Mouse (Mus musculus): ENCODE data around the gene Cdk6. TPM values are rescaled to one million over a fixed set of nuclear protein-coding genes. Genes with fewer than 3 reads are reported as not detected.

Gene Cdk6
- total and polyA plus RNA-seq, 3 experiments: 79.0 to 318 (median 197) TPM

DNA sequence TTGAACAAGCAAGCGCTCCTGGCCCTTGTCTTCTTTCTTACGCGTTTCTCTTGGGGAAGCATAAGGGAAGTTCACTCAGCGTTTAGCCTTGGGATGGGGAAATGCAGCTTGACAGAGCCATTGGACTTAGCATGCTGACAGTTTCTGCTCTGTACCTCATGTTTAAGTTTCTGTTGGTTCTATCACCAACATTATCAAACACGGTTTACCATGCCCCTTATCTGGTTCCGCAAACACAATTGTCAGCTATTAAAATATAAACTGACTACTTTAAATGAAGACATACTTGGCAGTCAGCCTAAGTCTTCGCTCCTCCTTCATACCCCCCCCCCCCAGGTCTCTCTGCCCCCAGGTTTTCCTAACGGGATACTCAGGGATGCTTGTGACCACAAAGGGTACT, 20.8 kb downstream of the Cdk6 start:
- Histone ChIP-seq H3K36me3 (ENCODE audit: control insufficient read depth in 1 of 2, insufficient read depth in 2 of 2, low read length in 2 of 2) (peaks cover 53 to 92% of the 10 kb centered on the region in 2 experiments), H3K27ac (ENCODE audit: control insufficient read depth, low read depth, low read length) (peak overlapping the region; percentile 100), H3K4me3 (ENCODE audit: control insufficient read depth in 1 of 2, insufficient read depth in 1 of 2, low read depth in 2 of 2, low read length in 2 of 2) (no peak overlapping the region), H3K79me2 (ENCODE audit: control insufficient read depth, insufficient read depth, low read length, poor library complexity) (peaks cover 67% of the 10 kb centered on the region), H3K9ac (ENCODE audit: control insufficient read depth, low read depth, low read length, poor library complexity, severe bottlenecking) (peak overlapping the region; percentile 73), H3K27me3 (ENCODE audit: control insufficient read depth in 1 of 2, insufficient read depth in 2 of 2, low read length in 2 of 2) (no peaks in the 10 kb centered on the region), H3K9me3 (replicated peaks; ENCODE audit: insufficient read depth, low read length) (no peaks in the 10 kb centered on the region), H3K4me1 (ENCODE audit: control insufficient read depth in 1 of 2, insufficient read depth in 2 of 2, low read length in 2 of 2) (peaks cover 44 to 54% of the 10 kb centered on the region in 2 experiments)
- peak; percentile 92 for DNase-seq (ENCODE audit: low read depth, low spot score)
- TF ChIP-seq MXI1 (IDR thresholded peaks at IDR 0.05; ENCODE audit: low read depth, low read length) (peak; percentile 85), MYC (IDR thresholded peaks at IDR 0.05; ENCODE audit: low read depth, low read length) (peak; percentile 98), TBP (IDR thresholded peaks at IDR 0.05; ENCODE audit: low read depth, low read length) (peak; percentile 87), ELF1 (IDR thresholded peaks at IDR 0.05; ENCODE audit: low read depth, low read length) (peak; percentile 40; the same call in 1 of the 2 replicates), TCF12 (IDR thresholded peaks at IDR 0.05; ENCODE audit: low read depth, low read length) (peak; percentile 97), SMC3 (IDR thresholded peaks at IDR 0.05; ENCODE audit: low read depth, low read length) (no peak), POLR2A (IDR thresholded peaks at IDR 0.05; ENCODE audit: control insufficient read depth in 1 of 2, insufficient read depth in 1 of 2, low read depth in 1 of 2, low read length in 2 of 2, poor library complexity in 1 of 2) (peak in 1 of 2 experiments; percentile 67; a peak in 2 of 4 replicates), SIN3A (IDR thresholded peaks at IDR 0.05; ENCODE audit: low read length) (peak; percentile 99), TAL1 (IDR thresholded peaks at IDR 0.05; ENCODE audit: low read length) (peak; percentile 57), RCOR1 (IDR thresholded peaks at IDR 0.05; ENCODE audit: low read depth, low read length) (peak; percentile 70), USF1 (IDR thresholded peaks at IDR 0.05; ENCODE audit: low read depth, low read length) (no peak), GATA1 (IDR thresholded peaks at IDR 0.05; ENCODE audit: low read depth, low read length) (peak; percentile 98), UBTF (IDR thresholded peaks at IDR 0.05; ENCODE audit: borderline replicate concordance, insufficient read depth, low read depth, low read length) (no peak), HCFC1 (IDR thresholded peaks at IDR 0.05; ENCODE audit: low read depth, low read length) (no peak), ZC3H11A (IDR thresholded peaks at IDR 0.05; ENCODE audit: low read depth, low read length) (no peak), JUND (IDR thresholded peaks at IDR 0.05; ENCODE audit: low read depth, low read length) (peak; percentile 95), MYB (IDR thresholded peaks at IDR 0.05; ENCODE audit: low read depth, low read length) (peak; percentile 100), E2F4 (IDR thresholded peaks at IDR 0.05; ENCODE audit: borderline replicate concordance, low read depth, low read length) (peak; percentile 68; the same call in 1 of the 2 replicates), MAX (IDR thresholded peaks at IDR 0.05; ENCODE audit: low read length) (peak; percentile 89), NRF1 (IDR thresholded peaks at IDR 0.05; ENCODE audit: insufficient read depth, low read depth, low read length, poor library complexity, severe bottlenecking) (no peak), ZMIZ1 (IDR thresholded peaks at IDR 0.05; ENCODE audit: low read depth, low read length) (peak; percentile 84), ZKSCAN1 (IDR thresholded peaks at IDR 0.05; ENCODE audit: low read depth, low read length) (no peak), BHLHE40 (IDR thresholded peaks at IDR 0.05; ENCODE audit: borderline replicate concordance, low read depth, low read length) (peak; percentile 81), MEF2A (IDR thresholded peaks at IDR 0.05; ENCODE audit: extremely low read depth, insufficient replicate concordance, low read depth, low read length, poor library complexity, severe bottlenecking) (no peak), CHD2 (IDR thresholded peaks at IDR 0.05; ENCODE audit: low read length) (peak; percentile 59), ETS1 (IDR thresholded peaks at IDR 0.05; ENCODE audit: low read depth, low read length) (peak; percentile 97), POLR2AphosphoS5 (IDR thresholded peaks at IDR 0.05; ENCODE audit: borderline replicate concordance, low read depth, low read length) (no peak), GABPA (IDR thresholded peaks at IDR 0.05; ENCODE audit: low read depth, low read length) (no peak; the same call in 1 of the 2 replicates), CHD1 (IDR thresholded peaks at IDR 0.05; ENCODE audit: low read depth, low read length) (no peak), MAZ (IDR thresholded peaks at IDR 0.05; ENCODE audit: low read depth, low read length) (peak; percentile 96), RAD21 (IDR thresholded peaks at IDR 0.05; ENCODE audit: low read depth, low read length) (no peak; the same call in 1 of the 2 replicates), EP300 (IDR thresholded peaks at IDR 0.05; ENCODE audit: low read depth in 1 of 2, low read length in 2 of 2) (peak; percentile 100), CTCF (IDR thresholded peaks at IDR 0.05 in 2 of 3, conservative IDR thresholded peaks at IDR 0.05 in 1 of 3; ENCODE audit: control insufficient read depth in 1 of 3, insufficient read depth in 1 of 3, low read depth in 2 of 3, low read length in 3 of 3, poor library complexity in 1 of 3, severe bottlenecking in 1 of 3) (no peak), POLR2AphosphoS2 (IDR thresholded peaks at IDR 0.05; ENCODE audit: low read length) (peak; percentile 38; the same call in 1 of the 2 replicates), MAFK (IDR thresholded peaks at IDR 0.05; ENCODE audit: borderline replicate concordance, low read depth, low read length) (peak; percentile 72; the same call in 1 of the 2 replicates), ZNF384 (IDR thresholded peaks at IDR 0.05; ENCODE audit: low read depth, low read length) (no peak), NELFE (IDR thresholded peaks at IDR 0.05; ENCODE audit: low read depth, low read length) (peak; percentile 55)
